Mouse (Mus musculus): ENCODE data around the gene Ipo7. TPM values are rescaled to one million over a fixed set of nuclear protein-coding genes. Genes with fewer than 3 reads are reported as not detected.
"Not testable (repeated sequence)": the region's sequence is repeated elsewhere in the genome, so short reads cannot be mapped to it uniquely, and the experiment has no call there.

The Ipo7 gene
- 16.1 and 22.1 TPM in 2 replicates for polyA plus RNA-seq (2014; fragmentation: Nextera tagmentation; extraction: Ambion mirVana)

DNA sequence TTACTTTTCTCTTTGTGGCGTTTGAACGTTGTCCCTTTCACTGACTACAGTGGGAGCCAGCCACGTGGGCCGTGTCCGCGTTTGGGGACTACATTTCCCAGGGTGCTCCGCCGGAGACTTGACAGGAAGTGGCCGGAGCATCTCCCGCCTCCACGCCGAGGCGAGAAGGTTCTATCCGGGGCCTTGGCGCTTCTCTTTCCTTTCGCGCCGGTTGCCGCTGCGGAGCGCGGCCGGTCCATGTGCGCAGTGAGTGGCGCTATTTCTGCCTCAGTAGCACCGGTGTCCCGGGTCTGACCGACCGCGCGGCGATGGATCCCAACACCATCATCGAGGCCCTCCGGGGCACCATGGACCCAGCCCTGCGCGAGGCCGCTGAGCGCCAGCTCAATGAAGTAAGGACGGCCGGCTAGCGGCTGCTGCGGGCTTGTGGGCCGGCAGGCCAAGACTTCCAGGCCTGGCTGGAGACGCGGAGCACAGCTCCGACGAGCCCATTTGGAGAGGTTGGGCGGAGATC, at the start of gene Ipo7:
TSS of gene Ipo7 (plus strand) at position 158 of the 514 bp plus-strand sequence.
- Histone ChIP-seq H3K9me3 (ENCODE audit: control insufficient read depth, low read length) (no peaks in the 10 kb centered on the region), H3K36me3 (replicated peaks; ENCODE audit: control insufficient read depth, insufficient read depth) (no peaks in the 10 kb centered on the region), H3K4me3 (replicated peaks; ENCODE audit: low read length) (peak within 1 kb of the TSS; percentile 98), H3K4me2 (replicated peaks) (peak within 1 kb of the TSS; percentile 97), H3K27ac (peak within 1 kb of the TSS; percentile 88), H3K4me1 (replicated peaks; ENCODE audit: control insufficient read depth, insufficient read depth, low read length) (peaks cover 16% of the 10 kb centered on the region), H3K9ac (peak within 1 kb of the TSS; percentile 97), H3K27me3 (ENCODE audit: control insufficient read depth, insufficient read depth, low read length) (no peaks in the 10 kb centered on the region)
- DNase-seq (ENCODE audit: low spot score) (peak; percentile 92), ATAC-seq (ENCODE audit: low FRiP score) (peak; percentile 99)
- WGBS: under 1% methylated on average over 48 of the region's 48 CpGs

DNA sequence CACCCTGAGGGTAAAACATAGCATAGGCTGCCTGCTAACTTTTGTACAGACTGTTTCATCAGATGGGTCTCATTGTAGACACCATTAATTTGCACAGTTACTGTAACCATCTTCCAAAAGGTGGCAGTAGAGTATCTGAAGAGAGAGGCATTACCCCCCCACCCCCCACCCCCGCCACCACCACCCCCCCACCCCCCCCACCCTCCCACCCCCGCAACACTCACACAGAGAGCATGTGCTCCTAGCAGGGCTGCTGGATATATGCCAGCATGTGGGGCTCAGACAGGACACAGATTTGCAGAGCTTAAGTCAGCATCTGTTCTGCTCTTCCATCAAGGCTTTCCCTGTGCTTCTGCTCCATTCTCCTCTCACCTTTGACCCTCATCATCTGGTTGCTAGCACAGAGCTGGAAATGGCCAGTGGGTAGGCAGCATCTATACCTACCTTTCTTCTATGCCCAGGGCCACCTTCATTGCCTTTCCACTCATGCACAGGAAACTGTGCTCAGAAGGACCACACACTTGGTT, 49.1 kb upstream of the Ipo7 start:
- H3K27ac ChIP-seq: peak overlapping the region; percentile 74
- H3K4me1 ChIP-seq (replicated peaks; ENCODE audit: control insufficient read depth, insufficient read depth, low read length): peaks cover 8% of the 10 kb centered on the region; the same call in 1 of the 2 replicates
- no peaks in the 10 kb centered on the region for H3K9me3 ChIP-seq (ENCODE audit: control insufficient read depth, low read length)
- no peaks in the 10 kb centered on the region for H3K27me3 ChIP-seq (ENCODE audit: control insufficient read depth, insufficient read depth, low read length)
- ATAC-seq (ENCODE audit: low FRiP score) (peak; percentile 82), DNase-seq (ENCODE audit: low spot score) (peak; percentile 74)
- H3K4me3 ChIP-seq (replicated peaks; ENCODE audit: low read length): no peak overlapping the region
- no peak overlapping the region for H3K4me2 ChIP-seq (replicated peaks)
- H3K36me3 ChIP-seq (replicated peaks; ENCODE audit: control insufficient read depth, insufficient read depth): peaks cover 7% of the 10 kb centered on the region; the same call in 1 of the 2 replicates
- 0% methylated on average over 2 of the region's 2 CpGs for WGBS
- H3K9ac ChIP-seq: no peak overlapping the region

DNA sequence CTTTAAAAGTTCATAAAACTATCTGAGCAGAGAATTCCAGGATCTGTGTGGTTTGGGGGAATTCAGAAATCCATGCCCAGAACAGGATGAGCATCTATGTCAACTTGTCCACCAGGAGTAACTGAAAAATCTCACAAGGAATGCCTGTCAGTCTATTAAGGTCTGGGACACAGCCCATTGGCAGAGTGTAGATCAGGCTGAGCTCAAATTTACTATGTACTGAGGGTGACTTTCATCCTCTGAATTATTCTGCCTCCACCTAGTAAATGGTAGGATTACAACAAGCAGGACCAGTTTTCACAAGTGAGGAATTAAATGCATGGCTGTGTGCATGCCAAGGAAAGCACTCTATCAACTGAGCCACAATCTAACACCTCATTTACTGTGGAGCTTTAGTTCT, 48.5 kb upstream of the Ipo7 start:
- Histone ChIP-seq H3K27ac (peak overlapping the region; percentile 74), H3K4me1 (replicated peaks; ENCODE audit: control insufficient read depth, insufficient read depth, low read length) (peaks cover 8% of the 10 kb centered on the region; the same call in 1 of the 2 replicates), H3K4me3 (replicated peaks; ENCODE audit: low read length) (no peak overlapping the region), H3K9ac (no peak overlapping the region), H3K9me3 (ENCODE audit: control insufficient read depth, low read length) (no peaks in the 10 kb centered on the region), H3K4me2 (replicated peaks) (no peak overlapping the region), H3K27me3 (ENCODE audit: control insufficient read depth, insufficient read depth, low read length) (no peaks in the 10 kb centered on the region), H3K36me3 (replicated peaks; ENCODE audit: control insufficient read depth, insufficient read depth) (peaks cover 7% of the 10 kb centered on the region)
- DNase-seq (ENCODE audit: low spot score): no peak
- ATAC-seq (ENCODE audit: low FRiP score): no peak

DNA sequence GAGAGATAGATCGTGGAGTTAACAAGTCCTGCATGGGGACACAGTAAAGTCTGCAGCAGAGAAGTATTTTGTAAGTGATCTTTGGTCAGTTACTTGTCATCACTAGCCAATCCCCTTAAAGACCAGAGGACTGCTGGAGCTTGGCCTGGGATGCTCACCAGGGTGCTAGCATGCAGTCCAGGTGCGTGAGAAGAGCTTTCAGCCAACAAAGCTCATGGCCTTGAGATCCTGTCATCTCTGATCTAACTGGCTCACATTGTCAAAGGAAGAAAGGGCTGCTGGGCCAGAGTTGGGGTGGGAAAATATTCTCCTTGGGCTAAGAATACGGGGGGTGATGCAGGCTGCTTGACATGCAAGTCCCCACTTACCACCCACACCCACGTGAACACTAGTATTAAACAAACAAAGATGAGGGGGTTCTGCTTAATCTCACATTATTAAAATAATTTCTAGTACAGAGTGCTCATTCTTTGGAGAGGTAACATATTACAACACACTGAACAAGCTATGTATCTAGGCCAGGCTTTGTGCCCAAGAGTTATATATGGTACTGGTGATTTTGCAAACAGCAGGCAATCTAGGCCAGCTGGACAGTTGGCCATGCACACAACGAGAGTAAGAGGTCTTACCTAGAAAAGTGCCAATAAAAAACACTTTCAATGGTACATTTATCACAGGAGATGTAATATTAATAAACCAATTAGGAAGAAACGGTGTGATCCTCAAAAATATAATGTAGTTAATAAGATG, 41.9 kb upstream of the Ipo7 start:
- 94% methylated on average over 6 of the region's 6 CpGs for WGBS
- Histone ChIP-seq H3K27ac (no peak overlapping the region), H3K27me3 (ENCODE audit: control insufficient read depth, insufficient read depth, low read length) (no peaks in the 10 kb centered on the region), H3K36me3 (replicated peaks; ENCODE audit: control insufficient read depth, insufficient read depth) (peaks cover 63% of the 10 kb centered on the region), H3K4me3 (replicated peaks; ENCODE audit: low read length) (no peak overlapping the region), H3K9me3 (ENCODE audit: control insufficient read depth, low read length) (no peaks in the 10 kb centered on the region), H3K4me2 (replicated peaks) (no peak overlapping the region), H3K4me1 (replicated peaks; ENCODE audit: control insufficient read depth, insufficient read depth, low read length) (no peaks in the 10 kb centered on the region), H3K9ac (no peak overlapping the region)
- ATAC-seq (ENCODE audit: low FRiP score) (no peak), DNase-seq (ENCODE audit: low spot score) (no peak)

DNA sequence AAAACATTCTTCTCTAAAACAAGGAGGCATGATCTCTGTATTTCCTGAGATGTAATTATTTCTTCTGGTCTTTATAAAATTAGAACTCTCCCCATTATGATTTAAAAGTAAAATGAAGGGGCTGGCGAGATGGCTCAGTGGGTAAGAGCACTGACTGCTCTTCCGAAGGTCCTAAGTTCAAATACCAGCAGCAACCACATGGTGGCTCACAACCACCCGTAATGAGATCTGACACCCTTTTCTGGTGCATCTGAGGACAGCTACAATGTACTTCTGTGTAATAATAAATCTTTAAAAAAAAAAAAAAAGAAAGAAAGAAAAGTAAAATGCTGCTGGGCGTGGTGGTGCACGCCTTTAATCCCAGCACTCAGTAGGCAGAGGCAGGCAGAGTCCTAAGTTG, 40.9 kb upstream of the Ipo7 start:
- not testable (repeated sequence) for DNase-seq (ENCODE audit: low spot score); H3K4me2 ChIP-seq (replicated peaks); H3K27ac ChIP-seq; H3K4me1 ChIP-seq (replicated peaks; ENCODE audit: control insufficient read depth, insufficient read depth, low read length); H3K9me3 ChIP-seq (ENCODE audit: control insufficient read depth, low read length); ATAC-seq (ENCODE audit: low FRiP score); H3K9ac ChIP-seq; H3K27me3 ChIP-seq (ENCODE audit: control insufficient read depth, insufficient read depth, low read length); H3K4me3 ChIP-seq (replicated peaks; ENCODE audit: low read length)
- peaks cover 72% of the 10 kb centered on the region for H3K36me3 ChIP-seq (replicated peaks; ENCODE audit: control insufficient read depth, insufficient read depth)
- WGBS: 76% methylated on average over 5 of the region's 5 CpGs

DNA sequence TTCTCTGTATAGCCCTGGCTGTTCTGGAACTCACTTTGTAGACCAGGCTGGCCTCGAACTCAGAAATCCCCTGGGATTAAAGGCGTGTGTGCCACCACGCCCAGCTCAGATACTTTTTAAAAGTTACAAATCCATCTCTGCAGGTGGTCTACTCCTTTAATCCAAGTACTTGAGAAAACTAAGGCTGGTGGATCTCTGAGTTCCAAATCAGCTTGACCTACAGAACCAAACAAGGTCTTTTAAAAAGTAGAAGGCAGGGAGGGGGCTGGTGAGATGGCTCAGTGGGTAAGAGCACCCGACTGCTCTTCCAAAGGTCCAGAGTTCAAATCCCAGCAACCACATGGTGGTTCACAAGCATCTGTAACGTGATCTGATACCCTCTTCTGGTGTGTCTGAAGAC, 33.5 kb upstream of the Ipo7 start:
- not testable (repeated sequence) for H3K27ac ChIP-seq; ATAC-seq (ENCODE audit: low FRiP score); H3K9ac ChIP-seq; H3K27me3 ChIP-seq (ENCODE audit: control insufficient read depth, insufficient read depth, low read length); H3K9me3 ChIP-seq (ENCODE audit: control insufficient read depth, low read length); DNase-seq (ENCODE audit: low spot score)
- Histone ChIP-seq H3K4me3 (replicated peaks; ENCODE audit: low read length) (peak overlapping the region; percentile 60; the same call in 1 of the 2 replicates), H3K4me2 (replicated peaks) (peak overlapping the region; percentile 84), H3K4me1 (replicated peaks; ENCODE audit: control insufficient read depth, insufficient read depth, low read length) (peaks cover 17% of the 10 kb centered on the region), H3K36me3 (replicated peaks; ENCODE audit: control insufficient read depth, insufficient read depth) (peaks cover 37% of the 10 kb centered on the region)
- 82% methylated on average over 5 of the region's 5 CpGs for WGBS

DNA sequence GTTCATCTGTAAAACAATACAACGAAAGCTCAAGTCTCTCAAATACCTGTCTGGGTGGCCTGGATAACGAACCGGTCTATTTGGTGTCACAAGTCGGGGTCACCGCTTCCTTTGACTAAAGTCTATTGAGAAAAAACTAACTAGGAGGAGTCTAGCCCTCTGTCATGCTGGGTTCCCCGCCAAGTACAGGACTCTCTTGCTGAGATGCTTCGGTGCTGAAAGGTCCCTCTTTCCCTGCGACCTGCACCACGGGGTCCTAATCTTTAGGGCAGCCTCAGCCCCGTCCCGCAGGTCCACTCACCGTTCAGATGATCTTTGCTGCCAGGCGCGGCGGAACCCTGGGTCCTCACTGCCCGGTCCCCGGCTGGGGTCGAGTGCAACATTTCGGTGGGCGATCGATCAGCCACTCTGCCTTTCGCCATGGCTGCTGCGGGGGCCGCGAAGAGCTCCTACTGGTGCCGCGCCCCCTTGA, 32.4 kb upstream of the Ipo7 start:
- no peaks in the 10 kb centered on the region for H3K9me3 ChIP-seq (ENCODE audit: control insufficient read depth, low read length)
- peaks cover 17% of the 10 kb centered on the region for H3K4me1 ChIP-seq (replicated peaks; ENCODE audit: control insufficient read depth, insufficient read depth, low read length)
- H3K27ac ChIP-seq: peak overlapping the region; percentile 66
- DNase-seq (ENCODE audit: low spot score) (no peak), ATAC-seq (ENCODE audit: low FRiP score) (no peak; the same call in 1 of the 2 replicates)
- 1% methylated on average over 27 of the region's 27 CpGs for WGBS
- H3K36me3 ChIP-seq (replicated peaks; ENCODE audit: control insufficient read depth, insufficient read depth): peaks cover 26% of the 10 kb centered on the region
- H3K27me3 ChIP-seq (ENCODE audit: control insufficient read depth, insufficient read depth, low read length): no peaks in the 10 kb centered on the region
- H3K9ac ChIP-seq: peak overlapping the region; percentile 74
- H3K4me3 ChIP-seq (replicated peaks; ENCODE audit: low read length): peak overlapping the region; percentile 60
- peak overlapping the region; percentile 84 for H3K4me2 ChIP-seq (replicated peaks)

DNA sequence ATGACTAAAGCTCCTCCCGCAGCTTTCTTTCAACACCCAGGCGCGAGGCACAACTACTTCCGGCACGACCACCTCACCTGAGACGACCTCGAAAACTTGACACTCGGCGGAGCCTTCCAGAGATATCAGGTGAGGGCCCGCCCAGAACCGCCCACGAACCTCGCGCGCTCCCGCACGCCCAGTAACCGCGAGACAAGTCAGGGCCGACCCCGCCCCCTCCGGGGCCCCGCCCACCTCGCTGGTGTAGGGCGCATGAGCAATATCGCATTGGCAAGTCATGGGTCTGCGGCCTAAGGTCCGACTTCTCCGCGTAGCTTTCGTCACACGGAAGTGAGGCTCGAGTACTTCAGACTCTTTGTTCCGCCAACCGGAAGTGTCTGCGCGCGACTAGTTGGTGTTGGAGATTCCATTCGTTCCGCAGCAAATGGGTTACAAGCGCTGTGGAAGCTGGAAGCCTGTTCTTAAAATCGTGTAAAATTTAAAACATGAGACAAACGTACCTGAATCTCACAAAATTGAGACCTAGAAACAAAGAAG, 31.9 kb upstream of the Ipo7 start:
- Histone ChIP-seq H3K9ac (peak overlapping the region; percentile 74), H3K4me3 (replicated peaks; ENCODE audit: low read length) (peak overlapping the region; percentile 60), H3K27ac (peak overlapping the region; percentile 87), H3K27me3 (ENCODE audit: control insufficient read depth, insufficient read depth, low read length) (no peaks in the 10 kb centered on the region), H3K36me3 (replicated peaks; ENCODE audit: control insufficient read depth, insufficient read depth) (peaks cover 24% of the 10 kb centered on the region), H3K9me3 (ENCODE audit: control insufficient read depth, low read length) (no peaks in the 10 kb centered on the region), H3K4me1 (replicated peaks; ENCODE audit: control insufficient read depth, insufficient read depth, low read length) (peaks cover 17% of the 10 kb centered on the region), H3K4me2 (replicated peaks) (peak overlapping the region; percentile 84)
- 1% methylated on average over 43 of the region's 43 CpGs for WGBS
- DNase-seq (ENCODE audit: low spot score) (peak; percentile 98), ATAC-seq (ENCODE audit: low FRiP score) (peak; percentile 99)

DNA sequence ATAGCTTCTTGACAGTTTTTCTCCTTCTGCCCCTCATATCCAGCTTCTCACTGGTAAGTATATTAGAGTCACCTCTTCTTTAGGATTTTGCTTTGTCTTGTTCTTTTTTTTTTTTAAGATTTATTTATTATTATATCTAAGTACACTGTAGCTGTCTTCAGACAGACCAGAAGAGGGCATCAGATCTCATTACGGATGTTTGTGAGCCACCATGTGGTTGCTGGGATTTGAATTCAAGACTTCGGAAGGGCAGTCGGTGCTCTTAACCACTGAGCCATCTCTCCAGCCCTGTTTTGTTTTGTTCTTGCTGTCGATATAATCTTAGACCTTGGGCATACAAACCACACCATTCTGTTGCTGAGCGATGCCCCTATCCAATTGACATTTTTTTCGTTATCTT, 31.3 kb upstream of the Ipo7 start, which contains the start of gene Tmem41b:
TSS of gene Tmem41b (minus strand) at position 155 of the 400 bp plus-strand sequence.
- Histone ChIP-seq H3K4me3 (replicated peaks; ENCODE audit: low read length) (peak within 1 kb of the TSS; percentile 60), H3K36me3 (replicated peaks; ENCODE audit: control insufficient read depth, insufficient read depth) (peaks cover 18% of the 10 kb centered on the region), H3K9ac (peak within 1 kb of the TSS; percentile 74), H3K4me2 (replicated peaks) (peak within 1 kb of the TSS; percentile 84), H3K4me1 (replicated peaks; ENCODE audit: control insufficient read depth, insufficient read depth, low read length) (peaks cover 17% of the 10 kb centered on the region), H3K27ac (peak within 1 kb of the TSS; percentile 87)
- WGBS: 37% methylated on average over 6 of the region's 6 CpGs
- H3K27me3 ChIP-seq (ENCODE audit: control insufficient read depth, insufficient read depth, low read length); H3K9me3 ChIP-seq (ENCODE audit: control insufficient read depth, low read length); DNase-seq (ENCODE audit: low spot score); ATAC-seq (ENCODE audit: low FRiP score): not testable (repeated sequence)

All from hindbrain, embryonic 14.5 days (tissue).